Mouse (Mus musculus): ENCODE measurements around the gene Scgb1a1. TPM values are rescaled to one million over a fixed set of nuclear protein-coding genes. Genes with fewer than 3 reads are reported as not detected.
A peak's percentile ranks its signal among the peaks of the same experiment; 100 is the strongest.

The Scgb1a1 gene
- polyA plus RNA-seq, 1 experiment from 2014 or later, result not detected

- no peak overlapping the region for H3K4me3 ChIP-seq
- H3K27ac ChIP-seq (replicated peaks), result no peak overlapping the region
- no peaks in the 10 kb centered on the region for H3K27me3 ChIP-seq (replicated peaks; ENCODE audit: low read depth, poor library complexity, severe bottlenecking)
- DNase-seq (ENCODE audit: low spot score), result no peak
- no peaks in the 10 kb centered on the region for H3K9me3 ChIP-seq
- peaks cover 19% of the 10 kb centered on the region for H3K4me1 ChIP-seq
- H3K36me3 ChIP-seq (replicated peaks), result no peaks in the 10 kb centered on the region
- 79% methylated on average over 4 of the region's 4 CpGs for WGBS
Observed at GRCm38 (mm10) chr19:9044291-9044690, 43.5 kb downstream of the Scgb1a1 start.

- no peaks in the 10 kb centered on the region for H3K27me3 ChIP-seq (replicated peaks; ENCODE audit: low read depth, poor library complexity, severe bottlenecking)
Observed at GRCm38 (mm10) chr19:9043123-9043522, 44.6 kb downstream of the Scgb1a1 start.

GRCm38 (mm10) chr19:9041074-9041473, 46.7 kb downstream of the Scgb1a1 start:
- H3K27ac ChIP-seq (replicated peaks), result no peak overlapping the region
- peaks cover 9% of the 10 kb centered on the region; the same call in 1 of the 2 replicates for H3K4me1 ChIP-seq
- H3K36me3 ChIP-seq (replicated peaks), result no peaks in the 10 kb centered on the region
- H3K4me3 ChIP-seq, result no peak overlapping the region
- no peaks in the 10 kb centered on the region for H3K27me3 ChIP-seq (replicated peaks; ENCODE audit: low read depth, poor library complexity, severe bottlenecking)
- DNase-seq (ENCODE audit: low spot score), result no peak
- H3K9me3 ChIP-seq, result no peaks in the 10 kb centered on the region

More at GRCm38 (mm10) chr19:9043123-9043522, 44.6 kb downstream of the Scgb1a1 start:
- no peak for DNase-seq (ENCODE audit: low spot score)
- WGBS, result 70% methylated on average over 1 of the region's 1 CpGs
- Histone ChIP-seq H3K27ac (replicated peaks) (no peak overlapping the region), H3K9me3 (no peaks in the 10 kb centered on the region), H3K4me3 (no peak overlapping the region), H3K4me1 (peaks cover 21% of the 10 kb centered on the region), H3K36me3 (replicated peaks) (no peaks in the 10 kb centered on the region)

- Histone ChIP-seq H3K27me3 (replicated peaks; ENCODE audit: low read depth, poor library complexity, severe bottlenecking) (no peaks in the 10 kb centered on the region), H3K36me3 (replicated peaks) (no peaks in the 10 kb centered on the region), H3K4me1 (peaks cover 9% of the 10 kb centered on the region; the same call in 1 of the 2 replicates), H3K27ac (replicated peaks) (no peak overlapping the region), H3K9me3 (no peaks in the 10 kb centered on the region), H3K4me3 (no peak overlapping the region)
- DNase-seq (ENCODE audit: low spot score), result no peak
- 87% methylated on average over 6 of the region's 6 CpGs for WGBS
Observed at GRCm38 (mm10) chr19:9040649-9041048, 47.1 kb downstream of the Scgb1a1 start.

- Histone ChIP-seq H3K4me1 (peaks cover 9% of the 10 kb centered on the region; the same call in 1 of the 2 replicates), H3K27me3 (replicated peaks; ENCODE audit: low read depth, poor library complexity, severe bottlenecking) (no peaks in the 10 kb centered on the region), H3K36me3 (replicated peaks) (no peaks in the 10 kb centered on the region), H3K9me3 (no peaks in the 10 kb centered on the region), H3K27ac (replicated peaks) (no peak overlapping the region), H3K4me3 (no peak overlapping the region)
- 45% methylated on average over 7 of the region's 7 CpGs for WGBS
- DNase-seq (ENCODE audit: low spot score), result peak; percentile 30
Observed at GRCm38 (mm10) chr19:9039928-9040327, 47.8 kb downstream of the Scgb1a1 start.

GRCm38 (mm10) chr19:9039266-9039665, 48.5 kb downstream of the Scgb1a1 start:
- H3K4me1 ChIP-seq, result peaks cover 9% of the 10 kb centered on the region; the same call in 1 of the 2 replicates
- 78% methylated on average over 4 of the region's 4 CpGs for WGBS
- H3K9me3 ChIP-seq, result no peaks in the 10 kb centered on the region
- H3K36me3 ChIP-seq (replicated peaks), result no peaks in the 10 kb centered on the region
- no peaks in the 10 kb centered on the region for H3K27me3 ChIP-seq (replicated peaks; ENCODE audit: low read depth, poor library complexity, severe bottlenecking)
- no peak overlapping the region for H3K27ac ChIP-seq (replicated peaks)
- H3K4me3 ChIP-seq, result no peak overlapping the region
- no peak for DNase-seq (ENCODE audit: low spot score)

- no peak for DNase-seq (ENCODE audit: low spot score)
- Histone ChIP-seq H3K36me3 (replicated peaks) (no peaks in the 10 kb centered on the region), H3K4me1 (peaks cover 14% of the 10 kb centered on the region; the same call in 1 of the 2 replicates), H3K4me3 (no peak overlapping the region), H3K27ac (replicated peaks) (no peak overlapping the region), H3K9me3 (no peaks in the 10 kb centered on the region), H3K27me3 (replicated peaks; ENCODE audit: low read depth, poor library complexity, severe bottlenecking) (no peaks in the 10 kb centered on the region)
- 51% methylated on average over 3 of the region's 3 CpGs for WGBS
Observed at GRCm38 (mm10) chr19:9038136-9038535, 49.6 kb downstream of the Scgb1a1 start.

GRCm38 (mm10) chr19:9035101-9035500, 52.7 kb downstream of the Scgb1a1 start:
- Histone ChIP-seq H3K4me3 (no peak overlapping the region), H3K27ac (replicated peaks) (no peak overlapping the region), H3K9me3 (no peaks in the 10 kb centered on the region), H3K27me3 (replicated peaks; ENCODE audit: low read depth, poor library complexity, severe bottlenecking) (no peaks in the 10 kb centered on the region), H3K36me3 (replicated peaks) (no peaks in the 10 kb centered on the region), H3K4me1 (peaks cover 16% of the 10 kb centered on the region; the same call in 1 of the 2 replicates)
- no peak for DNase-seq (ENCODE audit: low spot score)
- 84% methylated on average over 3 of the region's 3 CpGs for WGBS

GRCm38 (mm10) chr19:9034480-9034879, 53.3 kb downstream of the Scgb1a1 start:
- no peaks in the 10 kb centered on the region for H3K27me3 ChIP-seq (replicated peaks; ENCODE audit: low read depth, poor library complexity, severe bottlenecking)
- H3K4me1 ChIP-seq, result 0 out of 2 replicates have a peak, but pooled peaks cover 10% of the 10 kb centered on the region
- H3K4me3 ChIP-seq, result no peak overlapping the region
- no peak overlapping the region for H3K27ac ChIP-seq (replicated peaks)
- WGBS, result 81% methylated on average over 3 of the region's 3 CpGs
- H3K9me3 ChIP-seq, result no peaks in the 10 kb centered on the region
- H3K36me3 ChIP-seq (replicated peaks), result no peaks in the 10 kb centered on the region
- no peak for DNase-seq (ENCODE audit: low spot score)

Other genes with a start within 250 kb of the Scgb1a1 start
- 29.3 and 32.0 TPM in 2 replicates for gene Gng3, start 248.8 kb downstream of the Scgb1a1 start, polyA plus RNA-seq (2016; fragmentation: Nextera tagmentation; extraction: Ambion mirVana)
- gene Lrrn4cl, start 237.2 kb downstream of the Scgb1a1 start, polyA plus RNA-seq (2016; fragmentation: Nextera tagmentation; extraction: Ambion mirVana), result 0.55 and 0.57 TPM in 2 replicates
- 218 and 220 TPM in 2 replicates for gene Ubxn1, start 216.5 kb downstream of the Scgb1a1 start, polyA plus RNA-seq (2016; fragmentation: Nextera tagmentation; extraction: Ambion mirVana)
- 59.0 and 62.0 TPM in 2 replicates for gene Uqcc3, start 207.0 kb downstream of the Scgb1a1 start, polyA plus RNA-seq (2016; fragmentation: Nextera tagmentation; extraction: Ambion mirVana)
- gene Lbhd1, start 204.2 kb downstream of the Scgb1a1 start, polyA plus RNA-seq (2016; fragmentation: Nextera tagmentation; extraction: Ambion mirVana), result 115 and 118 TPM in 2 replicates
- not detected in 2 replicates for gene Gm49403, start 204.0 kb downstream of the Scgb1a1 start, polyA plus RNA-seq (2016; fragmentation: Nextera tagmentation; extraction: Ambion mirVana)
- gene 1810009A15Rik, start 199.1 kb downstream of the Scgb1a1 start, polyA plus RNA-seq (2016; fragmentation: Nextera tagmentation; extraction: Ambion mirVana), result 159 and 167 TPM in 2 replicates
- gene Gm49416, start 199.0 kb downstream of the Scgb1a1 start, polyA plus RNA-seq (2016; fragmentation: Nextera tagmentation; extraction: Ambion mirVana), result 0.59 and 0.96 TPM in 2 replicates
- 59.0 and 60.9 TPM in 2 replicates for gene Ints5, start 195.0 kb downstream of the Scgb1a1 start, polyA plus RNA-seq (2016; fragmentation: Nextera tagmentation; extraction: Ambion mirVana)
- gene Ganab, start 189.9 kb downstream of the Scgb1a1 start, polyA plus RNA-seq (2016; fragmentation: Nextera tagmentation; extraction: Ambion mirVana), result 116 TPM in 2 replicates
- 46.7 and 47.3 TPM in 2 replicates for gene B3gat3, start 167.6 kb downstream of the Scgb1a1 start, polyA plus RNA-seq (2016; fragmentation: Nextera tagmentation; extraction: Ambion mirVana)
- 3.1 and 3.8 TPM in 2 replicates for gene Rom1, start 158.6 kb downstream of the Scgb1a1 start, polyA plus RNA-seq (2016; fragmentation: Nextera tagmentation; extraction: Ambion mirVana)
- gene Eml3, start 158.4 kb downstream of the Scgb1a1 start, polyA plus RNA-seq (2016; fragmentation: Nextera tagmentation; extraction: Ambion mirVana), result 28.9 and 30.1 TPM in 2 replicates
- gene Mta2, start 146.1 kb downstream of the Scgb1a1 start, polyA plus RNA-seq (2016; fragmentation: Nextera tagmentation; extraction: Ambion mirVana), result 212 and 216 TPM in 2 replicates
- 45.2 and 47.8 TPM in 2 replicates for gene Tut1, start 134.1 kb downstream of the Scgb1a1 start, polyA plus RNA-seq (2016; fragmentation: Nextera tagmentation; extraction: Ambion mirVana)
- 550 and 554 TPM in 2 replicates for gene Eef1g, start 120.9 kb downstream of the Scgb1a1 start, polyA plus RNA-seq (2016; fragmentation: Nextera tagmentation; extraction: Ambion mirVana)
- 9.3 and 10.0 TPM in 2 replicates for gene Ahnak, start 98.7 kb downstream of the Scgb1a1 start, polyA plus RNA-seq (2016; fragmentation: Nextera tagmentation; extraction: Ambion mirVana)
- 15.6 and 18.4 TPM in 2 replicates for gene Asrgl1, start 47.7 kb upstream of the Scgb1a1 start, polyA plus RNA-seq (2016; fragmentation: Nextera tagmentation; extraction: Ambion mirVana)